Mouse (Mus musculus) liver, postnatal 0 days (tissue): Measurements from ENCODE around the gene Cyth4.

Experiments
- CTCF ChIP-seq: sonication (generic); IDR thresholded peaks from 2 replicates; pipeline ENCODE4 v1.5.1; 2016; ENCODE audit warnings: antibody characterized with exemption, low read depth
- EP300 ChIP-seq: IDR thresholded peaks from 2 replicates; pipeline ENCODE4 v1.6.1; 2016; ENCODE audit warnings: antibody characterized with exemption, low read depth, mild to moderate bottlenecking

DNA sequence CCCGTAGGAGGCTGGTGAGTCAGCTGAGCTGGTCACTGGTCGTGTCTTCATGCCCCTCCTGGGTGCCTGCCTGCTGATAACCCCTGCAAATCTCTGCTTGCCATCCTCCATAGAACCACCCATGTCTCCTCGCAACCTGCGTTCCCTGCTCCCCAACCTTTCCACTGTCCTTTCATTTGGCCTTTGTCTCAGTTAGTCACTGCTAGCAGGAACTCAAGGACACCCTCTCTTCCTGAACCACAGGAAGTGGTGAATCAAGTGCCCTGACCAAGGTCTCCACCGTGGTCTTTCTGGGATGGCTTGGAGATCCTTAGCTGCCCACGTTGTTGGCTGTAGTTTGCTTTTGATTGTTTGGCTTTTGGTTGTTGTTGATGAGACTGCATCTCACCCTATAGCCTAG, 4.3 kb downstream of the Cyth4 start:
- TF ChIP-seq CTCF (no peak), EP300 (no peak)
